Mouse (Mus musculus) forebrain, postnatal 0 days (tissue): ENCODE data around the gene Itgb1bp1. TPM values are rescaled to one million over a fixed set of nuclear protein-coding genes. Genes with fewer than 3 reads are reported as not detected.

Experiments used
- ATAC-seq: fragments of 200-750 bp; cut with Nextera tagmentation; 2 replicates; pipeline ENCODE4 v1.8.0; 2017; ENCODE audit warnings: mild to moderate bottlenecking, moderate library complexity
- DNase-seq: peaks from one replicate; pipeline ENCODE4 v3.0.0-alpha.2; 2015
- H3K27ac ChIP-seq: fragments of 300-500 bp; sonication (generic); 2 replicates; pipeline ENCODE4 v1.5.1; 2014; ENCODE audit warnings: low read depth, mild to moderate bottlenecking, antibody characterized with exemption, low read length, moderate library complexity, mixed read lengths
- H3K27me3 ChIP-seq: fragments of 300-500 bp; sonication (generic); 2 replicates; pipeline ENCODE4 v1.6.1; 2014; ENCODE audit warnings: mild to moderate bottlenecking, low read length, mixed read lengths; ENCODE audit not compliant: insufficient read depth
- H3K36me3 ChIP-seq: fragments of 300-500 bp; sonication (generic); 2 replicates; pipeline ENCODE4 v1.6.1; 2014; ENCODE audit warnings: mild to moderate bottlenecking, moderate library complexity; ENCODE audit not compliant: insufficient read depth
- H3K4me1 ChIP-seq: fragments of 300-500 bp; sonication (generic); 2 replicates; pipeline ENCODE4 v1.6.1; 2014; ENCODE audit warnings: antibody characterized with exemption; ENCODE audit not compliant: insufficient read depth
- H3K4me2 ChIP-seq: fragments of 300-500 bp; sonication (generic); 2 replicates; pipeline ENCODE4 v1.6.1; 2014; ENCODE audit warnings: low read depth, mild to moderate bottlenecking, moderate library complexity
- H3K4me3 ChIP-seq: fragments of 300-500 bp; sonication (generic); 2 replicates; pipeline ENCODE4 v1.5.1; 2014; ENCODE audit warnings: low read depth, low read length, mixed read lengths
- H3K9ac ChIP-seq: fragments of 300-500 bp; sonication (generic); 2 replicates; pipeline ENCODE4 v1.6.1; 2014; ENCODE audit warnings: mild to moderate bottlenecking
- H3K9me3 ChIP-seq: fragments of 300-500 bp; sonication (generic); 2 replicates; pipeline ENCODE4 v1.6.1; 2016; ENCODE audit warnings: low read length
- CTCF ChIP-seq: sonication (generic); IDR thresholded peaks from 2 replicates; pipeline ENCODE4 v1.5.1; 2016; ENCODE audit warnings: antibody characterized with exemption, control low read depth, low read depth
- WGBS: fragments of 180-500 bp; shearing (Covaris S2); extraction: QIAGEN DNeasy Blood & Tissue Kit; methylation state at CpG from one replicate; pipeline ENCODE4 v1.1.7; 2014; 5-methylcytosine and 5-hydroxymethylcytosine counted together
- polyA plus RNA-seq: library from polyadenylated mRNA; unstranded; fragments of >200 nt; fragmentation: Nextera tagmentation; extraction: Ambion mirVana; gene quantifications from 2 replicates; pipeline ENCODE4 v1.2.1, GENCODE M21; 2015
- total RNA-seq: library from RNA; depleted of rRNA; stranded (reverse); fragments of >200 nt; gene quantifications from 2 replicates; pipeline ENCODE4 v1.2.3, GENCODE M21; 2014

Itgb1bp1 gene
- total and polyA plus RNA-seq, 2 experiments from 2014 or later: 23.9 to 37.4 TPM

DNA sequence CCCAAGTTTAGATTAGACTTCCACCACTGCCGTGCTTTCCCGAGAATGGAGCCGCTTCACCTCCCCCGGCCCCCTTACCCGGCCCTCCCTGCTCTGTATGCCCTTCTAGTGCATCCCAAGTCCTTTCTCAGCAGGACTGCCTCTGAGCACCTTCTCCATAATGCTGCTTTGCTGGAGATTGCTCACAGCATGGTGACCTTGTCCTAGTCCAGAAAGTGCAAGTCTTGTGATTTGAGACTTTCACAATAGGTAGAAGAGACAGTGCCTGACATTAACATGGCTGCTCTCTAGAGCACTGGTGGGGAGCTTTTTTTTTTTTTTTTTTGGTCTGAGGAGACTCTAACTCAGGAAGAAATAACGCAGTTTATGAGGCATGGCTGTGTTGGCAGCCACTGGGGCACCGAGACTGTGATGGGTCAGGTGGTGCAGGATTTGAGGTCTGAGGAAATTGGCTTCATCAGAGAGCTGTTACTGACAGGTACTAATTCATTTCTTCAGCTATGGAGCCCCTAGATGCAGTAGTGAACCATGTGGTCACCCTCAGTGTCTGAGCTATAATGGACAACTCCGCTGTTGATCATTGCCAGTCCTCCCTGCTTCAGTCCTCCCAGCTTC, 71.4 kb downstream of the Itgb1bp1 start:
- Histone ChIP-seq H3K27ac (no peak overlapping the region), H3K9ac (no peak overlapping the region), H3K4me1 (no peaks in the 10 kb centered on the region), H3K27me3 (no peaks in the 10 kb centered on the region), H3K36me3 (peaks cover 38% of the 10 kb centered on the region), H3K4me2 (no peak overlapping the region), H3K9me3 (no peaks in the 10 kb centered on the region), H3K4me3 (no peak overlapping the region)
- DNase-seq: no peak
- 95% methylated on average over 8 of the region's 8 CpGs for WGBS
- no peak for TF ChIP-seq CTCF
- no peak for ATAC-seq

- peaks cover 33% of the 10 kb centered on the region for H3K36me3 ChIP-seq
- ATAC-seq (no peak), DNase-seq (no peak)
- no peak overlapping the region for H3K27ac ChIP-seq
- H3K4me2 ChIP-seq: no peak overlapping the region
- WGBS: 93% methylated on average over 17 of the region's 17 CpGs
- no peaks in the 10 kb centered on the region for H3K27me3 ChIP-seq
- H3K4me1 ChIP-seq: no peaks in the 10 kb centered on the region
- H3K9me3 ChIP-seq: no peaks in the 10 kb centered on the region
- H3K9ac ChIP-seq: no peak overlapping the region
- TF ChIP-seq CTCF: no peak
- no peak overlapping the region for H3K4me3 ChIP-seq
Observed at GRCm38 (mm10) chr12:21212876-21213275, 73.2 kb downstream of the Itgb1bp1 start.

- WGBS: 74% methylated on average over 10 of the region's 10 CpGs
- no peak overlapping the region for H3K4me3 ChIP-seq
- ATAC-seq: no peak
- TF ChIP-seq CTCF: no peak
- no peaks in the 10 kb centered on the region for H3K9me3 ChIP-seq
- no peak for DNase-seq
- H3K4me1 ChIP-seq: no peaks in the 10 kb centered on the region
- H3K4me2 ChIP-seq: no peak overlapping the region
- H3K27me3 ChIP-seq: no peaks in the 10 kb centered on the region
- H3K36me3 ChIP-seq: peaks cover 33% of the 10 kb centered on the region
- no peak overlapping the region for H3K9ac ChIP-seq
- H3K27ac ChIP-seq: no peak overlapping the region
Observed at GRCm38 (mm10) chr12:21209273-21209672, 76.8 kb downstream of the Itgb1bp1 start.

DNA sequence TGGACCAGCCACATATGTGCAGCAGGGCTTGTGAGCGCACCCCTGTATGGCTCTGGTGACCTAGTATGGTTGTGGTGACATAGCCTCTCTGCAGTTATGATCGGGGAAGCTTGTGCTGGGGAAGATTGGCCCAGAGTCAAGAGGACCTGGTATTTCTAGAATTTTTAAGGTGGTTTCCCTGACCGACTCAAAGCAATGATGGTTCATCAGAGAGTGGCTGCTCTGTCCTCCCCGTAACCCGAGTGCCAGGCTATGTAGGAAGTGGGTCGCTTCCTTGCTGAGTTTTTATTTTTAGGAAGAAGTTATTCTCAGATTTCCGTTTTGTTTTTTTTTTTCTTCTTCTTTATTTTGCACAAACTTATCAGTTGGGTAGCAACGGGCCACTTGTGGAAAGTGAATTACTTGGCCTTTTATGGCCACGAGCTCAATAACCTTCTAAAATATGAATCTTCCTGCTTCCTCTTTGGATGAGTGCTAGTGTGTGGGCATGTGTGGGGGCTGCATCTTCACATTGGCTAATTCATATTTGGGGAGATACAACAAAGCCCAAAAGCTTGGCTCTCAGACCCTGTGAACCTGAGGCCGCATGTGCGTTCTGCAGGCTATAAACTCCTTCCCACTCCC, 77.8 kb downstream of the Itgb1bp1 start:
- ATAC-seq: no peak
- H3K36me3 ChIP-seq: peaks cover 30% of the 10 kb centered on the region

GRCm38 (mm10) chr12:21207422-21207821, 78.7 kb downstream of the Itgb1bp1 start:
- WGBS: 90% methylated on average over 5 of the region's 5 CpGs
- no peak for TF ChIP-seq CTCF
- H3K4me1 ChIP-seq: no peaks in the 10 kb centered on the region
- H3K9ac ChIP-seq: no peak overlapping the region
- no peak overlapping the region for H3K27ac ChIP-seq
- ATAC-seq: no peak
- H3K4me2 ChIP-seq: no peak overlapping the region
- H3K36me3 ChIP-seq: peaks cover 24% of the 10 kb centered on the region
- H3K9me3 ChIP-seq: no peaks in the 10 kb centered on the region
- H3K4me3 ChIP-seq: no peak overlapping the region
- no peak for DNase-seq
- H3K27me3 ChIP-seq: no peaks in the 10 kb centered on the region

More for the DNA sequence above, 77.8 kb downstream of the Itgb1bp1 start:
- no peaks in the 10 kb centered on the region for H3K27me3 ChIP-seq
- TF ChIP-seq CTCF: no peak
- H3K9ac ChIP-seq: no peak overlapping the region
- no peak for DNase-seq
- no peaks in the 10 kb centered on the region for H3K9me3 ChIP-seq
- 88% methylated on average over 11 of the region's 11 CpGs for WGBS
- H3K4me2 ChIP-seq: no peak overlapping the region
- no peak overlapping the region for H3K4me3 ChIP-seq
- H3K4me1 ChIP-seq: no peaks in the 10 kb centered on the region
- H3K27ac ChIP-seq: no peak overlapping the region

DNA sequence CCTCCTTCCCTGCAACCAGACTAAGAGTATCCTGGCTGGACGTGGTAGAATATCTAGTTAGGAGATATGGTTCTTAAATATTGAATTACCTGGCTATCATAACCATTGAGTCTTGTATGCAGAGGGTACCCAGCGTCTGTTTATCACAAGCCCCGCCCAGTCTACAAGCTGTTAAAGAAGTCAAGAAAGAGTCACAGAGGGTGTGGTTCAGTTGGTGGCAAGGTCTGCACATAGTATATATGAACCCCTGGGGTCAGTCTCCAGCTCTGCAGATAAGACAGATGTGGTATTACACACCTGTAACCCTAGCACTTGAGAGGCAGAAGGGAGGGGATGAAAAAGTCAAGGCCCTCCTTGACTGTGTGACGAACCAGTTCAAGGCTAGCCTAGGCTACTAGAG, 80.3 kb downstream of the Itgb1bp1 start:
- Histone ChIP-seq H3K36me3 (peaks cover 24% of the 10 kb centered on the region), H3K9me3 (no peaks in the 10 kb centered on the region), H3K9ac (no peak overlapping the region), H3K4me2 (no peak overlapping the region), H3K4me1 (no peaks in the 10 kb centered on the region), H3K27me3 (no peaks in the 10 kb centered on the region), H3K4me3 (no peak overlapping the region), H3K27ac (no peak overlapping the region)
- WGBS: 96% methylated on average over 4 of the region's 4 CpGs
- TF ChIP-seq CTCF: no peak
- ATAC-seq (no peak), DNase-seq (no peak)

- H3K4me1 ChIP-seq: no peaks in the 10 kb centered on the region
- no peaks in the 10 kb centered on the region for H3K27me3 ChIP-seq
- no peak overlapping the region for H3K9ac ChIP-seq
- peak; percentile 60 for ATAC-seq
- peaks cover 27% of the 10 kb centered on the region for H3K36me3 ChIP-seq
- DNase-seq: peak; percentile 43
- TF ChIP-seq CTCF: no peak
- WGBS: 10% methylated on average over 11 of the region's 11 CpGs
- no peak overlapping the region for H3K27ac ChIP-seq
- H3K4me2 ChIP-seq: no peak overlapping the region
- no peaks in the 10 kb centered on the region for H3K9me3 ChIP-seq
- no peak overlapping the region for H3K4me3 ChIP-seq
Observed at GRCm38 (mm10) chr12:21204701-21205312, 81.3 kb downstream of the Itgb1bp1 start.
